Mouse (Mus musculus): ENCODE measurements at regions not wholly inside any gene's neighbourhood (a gene's known extent, or its start where the extent isn't known, plus 50 kb on each side); places are given as distances from the start of the nearest gene placed in this dataset.

DNA sequence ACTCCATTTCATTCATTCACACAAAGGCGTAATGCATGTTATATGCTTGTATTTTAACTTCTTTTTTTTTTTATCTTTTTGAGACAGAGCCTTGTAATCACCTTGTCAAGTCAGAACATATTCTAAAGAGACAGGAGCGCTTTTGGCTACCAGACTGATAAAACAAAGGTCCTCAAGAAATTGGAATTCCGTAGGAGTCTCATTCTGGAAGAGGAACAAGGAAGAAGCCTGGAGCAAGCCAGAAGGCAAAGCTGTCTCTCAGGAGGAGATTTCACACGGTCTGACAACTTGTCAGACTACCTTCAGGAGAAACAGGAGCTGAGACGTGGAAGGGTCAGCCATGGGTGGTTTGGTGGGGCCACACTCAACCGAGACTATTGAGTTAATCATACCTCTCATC lies 587.2 kb upstream of the Auts2 start:
- TF ChIP-seq GATA1 (IDR thresholded peaks at IDR 0.05; ENCODE audit: borderline replicate concordance, low read length) (no peak), FLI1 (IDR thresholded peaks at IDR 0.05; ENCODE audit: low read length) (no peak)

Measured in megakaryocyte, embryonic 14.5 days (primary cell).